Mouse (Mus musculus) erythroid progenitor cell, adult 5-6 weeks (primary cell): ENCODE measurements around the gene Pde6d. TPM values are rescaled to one million over a fixed set of nuclear protein-coding genes. Genes with fewer than 3 reads are reported as not detected.
A peak's percentile ranks its signal among the peaks of the same experiment; 100 is the strongest.

ENCODE experiments used
- ATAC-seq: replicated peaks from 2 replicates; pipeline ENCODE4 v1.8.0; 2016; ENCODE audit warnings: moderate number of reproducible peaks, mild to moderate bottlenecking, moderate TSS enrichment, inconsistent platforms; ENCODE audit not compliant: poor library complexity, low FRiP score, severe bottlenecking
- total RNA-seq, 2 experiments: library from RNA; stranded (forward) in 1 of 2; stranded (reverse) in 1 of 2; fragments of 150-400 nt in 1 of 2; fragments of 186-747, 209-891 nt in 1 of 2; gene quantifications; 2 replicates each; pipeline versions ENCODE4 v1.2.3 to v1.2.4; 2015 to 2017; ENCODE audit warnings: low replicate concordance in 2 of 2

Gene Pde6d
- total RNA-seq, 2 experiments from 2014 or later: 4.3 to 26.8 TPM

DNA sequence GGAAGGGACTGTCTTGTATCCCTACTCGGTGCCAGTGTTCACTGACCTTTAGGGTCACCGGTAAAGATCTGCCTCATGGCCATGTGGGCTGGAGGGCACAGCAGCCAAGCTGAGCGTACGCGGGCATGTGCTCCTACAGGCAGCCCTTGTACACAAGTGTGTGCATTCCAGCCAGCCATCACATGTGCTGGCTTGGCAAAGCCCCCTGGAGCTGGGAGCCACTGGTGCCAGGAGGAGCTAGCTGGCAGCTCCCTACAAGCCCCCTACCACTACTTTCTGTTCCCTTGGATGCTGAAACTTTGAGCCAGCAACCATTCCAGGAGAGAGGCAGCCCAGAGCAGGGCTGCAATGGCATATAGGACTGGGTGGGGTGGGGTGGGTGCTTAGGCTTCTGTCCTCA lies 76.0 kb downstream of the Pde6d start:
- no peak for ATAC-seq

DNA sequence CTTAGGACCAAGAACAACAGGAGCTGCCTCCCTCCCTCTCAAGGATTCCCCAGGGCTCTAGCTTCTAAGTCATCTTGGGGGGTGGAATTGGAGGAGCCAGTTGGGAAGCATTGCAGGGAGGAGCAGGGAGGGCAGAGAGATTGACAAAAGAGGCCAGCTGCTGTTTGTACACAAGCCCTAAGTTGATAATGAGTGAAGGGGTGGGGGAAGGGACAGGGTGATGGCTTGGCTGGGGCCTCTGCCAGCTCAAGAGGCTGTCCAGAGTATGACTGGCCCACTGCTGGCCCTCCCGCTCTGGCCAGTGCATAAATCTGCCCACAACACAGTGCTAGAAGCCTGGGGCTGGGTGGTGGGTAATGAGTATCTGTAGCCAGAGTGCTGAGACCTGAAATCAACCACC lies 77.0 kb downstream of the Pde6d start:
- ATAC-seq: no peak

DNA sequence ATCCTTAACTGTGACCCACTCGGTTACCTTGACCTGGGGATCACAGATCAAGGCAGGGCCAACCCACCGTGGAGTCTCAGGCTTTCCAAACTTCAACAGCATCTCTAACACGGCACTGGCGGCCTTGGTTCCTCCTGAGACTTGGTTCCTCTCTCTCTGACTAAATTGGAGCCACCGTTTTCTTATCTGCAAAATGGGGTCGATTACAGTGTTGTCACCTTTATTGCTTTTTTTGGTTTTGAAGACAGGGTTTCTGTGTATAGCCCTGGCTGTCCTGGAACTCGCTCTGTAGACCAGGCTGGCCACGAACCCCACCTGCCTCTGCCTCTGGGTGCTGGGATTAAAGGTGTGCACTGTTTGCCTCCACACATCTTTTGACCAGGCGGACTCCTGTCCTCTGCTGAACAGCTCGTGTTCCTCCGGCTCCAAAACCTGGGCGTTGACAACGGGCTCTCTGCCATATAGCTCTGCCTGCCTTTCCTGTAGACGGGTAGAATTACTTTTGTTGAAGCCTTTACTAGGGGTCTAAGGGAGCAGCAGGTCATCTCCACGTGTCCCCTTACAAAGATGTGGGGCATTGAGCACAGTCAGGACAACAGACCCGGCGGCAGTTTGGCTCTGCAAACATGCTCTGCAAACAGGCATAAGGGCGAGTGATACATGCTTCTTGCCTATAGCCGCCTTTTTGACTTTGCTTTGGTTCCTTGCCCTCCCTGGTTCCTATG lies 77.6 kb downstream of the Pde6d start:
- ATAC-seq: peak; percentile 23; the same call in 1 of the 2 replicates

DNA sequence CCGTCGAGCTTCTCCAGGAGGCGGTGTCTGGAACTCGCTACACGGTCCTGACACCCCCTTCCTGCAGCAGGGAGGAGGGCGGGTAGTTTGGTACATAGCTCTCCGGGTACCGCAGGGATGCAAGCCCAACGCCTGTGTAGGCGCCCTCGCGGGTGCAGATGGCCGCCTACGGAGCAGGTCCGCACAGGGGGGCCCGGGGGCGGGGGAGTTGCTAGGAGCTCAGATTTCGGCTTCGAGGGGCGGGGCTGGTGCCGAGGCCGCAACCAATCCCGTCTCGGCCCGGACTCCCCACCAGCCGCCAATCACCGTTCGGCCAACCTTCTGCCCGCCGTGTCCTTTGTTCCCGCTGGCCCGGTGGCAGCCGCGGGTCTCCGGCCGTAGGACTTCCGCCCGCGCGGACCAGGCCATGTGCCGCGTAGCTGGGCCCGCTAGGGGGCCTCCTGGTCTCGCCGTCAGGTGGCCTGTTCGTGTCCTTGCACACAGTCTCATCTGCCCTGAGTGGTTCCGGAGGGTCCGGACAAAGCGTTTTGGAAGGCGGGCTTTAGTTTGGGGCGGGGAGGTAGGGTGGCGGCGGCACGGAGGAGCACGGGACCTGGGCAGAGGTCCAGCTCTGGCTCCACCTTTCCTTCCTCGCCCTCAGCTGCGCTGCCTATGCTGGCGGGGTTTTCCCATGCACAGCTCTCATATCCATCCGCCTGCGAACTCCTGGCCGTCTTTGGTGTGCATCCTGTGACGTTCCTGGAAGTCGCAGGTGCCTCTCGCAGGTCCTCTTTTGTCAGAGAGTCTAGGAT lies 78.3 kb downstream of the Pde6d start:
- ATAC-seq: peak; percentile 63

DNA sequence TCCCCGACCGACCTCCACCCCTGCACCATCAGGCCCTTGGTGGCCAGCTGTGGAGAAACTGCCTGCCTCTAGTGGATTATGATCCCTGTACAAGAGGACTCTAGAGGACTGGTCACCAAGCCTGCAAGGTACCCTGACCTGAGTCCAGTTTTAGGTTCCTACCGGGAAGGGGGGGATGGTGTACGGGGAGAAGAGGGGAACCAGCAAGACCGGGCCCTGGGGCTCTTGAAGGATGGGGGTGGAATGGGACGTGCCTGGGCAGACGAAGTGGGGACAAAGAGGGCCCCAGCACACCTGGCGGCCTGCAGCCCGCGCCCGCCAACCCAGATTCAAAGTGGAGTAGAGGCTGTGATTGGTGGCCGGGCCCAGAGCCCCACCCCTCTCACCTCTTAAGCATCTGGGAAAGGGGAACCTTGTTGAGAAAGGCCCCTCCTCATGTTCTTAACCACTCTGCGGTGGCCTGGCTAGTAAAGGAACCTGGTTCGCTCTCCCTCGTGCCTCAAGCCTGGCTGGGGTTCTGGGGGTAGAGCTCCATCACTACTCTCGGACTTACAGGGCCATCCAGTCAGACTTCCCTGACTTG lies 79.2 kb downstream of the Pde6d start:
- no peak for ATAC-seq

DNA sequence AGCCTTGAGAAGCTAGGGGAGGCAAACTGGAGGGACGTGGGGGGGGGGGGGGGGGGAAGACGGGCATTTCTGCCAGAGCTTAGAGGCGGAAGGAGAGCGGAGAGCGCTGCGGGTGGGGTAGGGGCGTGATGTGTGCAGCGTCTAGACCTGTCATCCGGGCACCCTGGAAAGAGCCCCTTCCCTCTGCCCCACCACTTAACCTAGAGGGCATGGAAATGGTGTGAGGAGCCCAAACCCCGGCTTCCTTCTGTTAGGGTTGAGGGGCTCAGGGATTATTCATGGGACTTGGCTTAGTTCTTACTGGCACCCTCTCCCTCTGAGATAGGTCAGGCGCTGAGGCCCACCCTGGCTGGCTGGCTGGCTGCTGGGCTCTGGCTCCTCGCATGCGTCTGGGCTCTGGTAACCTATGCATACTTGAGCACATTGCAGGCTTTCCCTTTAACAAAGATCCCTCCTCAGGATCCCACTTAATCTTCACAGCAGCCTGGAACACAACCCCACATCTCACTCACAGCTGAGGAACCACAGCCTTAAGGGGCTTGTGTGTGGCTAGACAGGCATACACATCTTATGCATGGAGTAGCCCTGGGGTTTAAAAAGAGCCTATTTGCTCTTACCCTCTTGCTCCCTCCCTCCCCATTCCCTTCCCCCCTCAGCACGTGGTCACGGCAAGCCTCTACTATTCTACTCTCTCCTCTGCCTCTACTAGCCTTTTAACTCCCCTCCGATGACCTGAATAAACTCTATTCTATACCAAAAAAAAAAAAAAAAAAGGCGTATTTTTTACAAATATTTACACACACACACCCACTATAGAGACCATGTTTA lies 80.0 kb downstream of the Pde6d start:
- no peak for ATAC-seq

DNA sequence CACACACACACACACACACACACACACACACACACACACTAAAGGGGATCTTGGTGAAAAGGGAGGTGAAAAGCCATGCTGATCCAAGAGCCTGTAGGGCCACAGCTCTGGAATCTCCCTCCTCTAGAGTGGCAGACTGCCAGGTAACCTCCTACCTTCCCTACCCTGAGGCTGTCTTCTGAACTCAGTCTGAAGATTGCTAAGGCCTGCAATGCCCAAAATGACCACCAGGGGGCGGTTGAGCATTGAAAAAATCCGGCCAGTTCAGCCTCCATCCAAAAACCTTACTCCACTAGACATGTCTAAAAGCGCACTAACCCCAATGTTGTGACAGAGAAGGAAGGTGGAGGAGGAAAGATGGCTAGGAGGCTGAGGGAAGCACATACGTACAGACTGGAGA lies 80.9 kb downstream of the Pde6d start:
- ATAC-seq: peak; percentile 42

DNA sequence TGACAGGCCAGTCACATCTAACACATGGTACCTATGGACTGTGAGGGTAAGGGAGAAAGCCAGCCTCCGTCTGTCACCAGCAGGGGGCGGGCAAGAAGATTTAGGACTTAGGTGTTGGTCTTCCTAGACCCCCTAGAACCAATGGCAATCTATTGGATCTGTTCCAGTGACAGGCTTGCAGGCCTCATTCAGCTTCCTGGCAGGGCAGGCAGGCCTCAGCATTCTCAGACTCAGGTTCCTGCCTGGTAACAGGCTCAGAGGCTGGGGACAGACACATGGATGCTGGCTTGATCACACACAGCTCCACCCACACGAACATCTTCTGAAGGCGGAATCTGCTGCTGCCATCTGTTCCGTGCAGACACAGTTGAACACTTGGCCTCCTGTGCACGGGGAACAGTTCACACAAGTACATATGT lies 81.3 kb downstream of the Pde6d start:
- ATAC-seq: peak; percentile 53

DNA sequence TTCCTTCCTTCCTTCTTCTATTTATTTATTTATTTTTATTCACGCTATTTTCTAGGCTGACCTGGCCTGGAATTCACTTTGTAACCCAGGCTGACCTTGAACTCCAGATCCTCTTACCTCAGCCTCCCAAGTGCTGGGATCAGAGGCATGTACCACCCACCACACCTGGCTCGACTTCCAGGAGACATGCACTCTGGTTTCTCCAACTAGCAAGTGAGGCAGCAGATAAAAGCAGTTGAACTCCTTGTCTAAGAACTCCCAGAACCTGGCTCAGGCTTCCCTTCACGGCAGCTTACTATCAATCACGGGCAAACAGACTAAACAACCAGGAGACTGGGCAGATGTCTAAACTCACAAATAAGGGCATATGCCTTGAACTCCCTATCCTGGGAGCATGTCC lies 81.7 kb downstream of the Pde6d start:
- no peak for ATAC-seq

DNA sequence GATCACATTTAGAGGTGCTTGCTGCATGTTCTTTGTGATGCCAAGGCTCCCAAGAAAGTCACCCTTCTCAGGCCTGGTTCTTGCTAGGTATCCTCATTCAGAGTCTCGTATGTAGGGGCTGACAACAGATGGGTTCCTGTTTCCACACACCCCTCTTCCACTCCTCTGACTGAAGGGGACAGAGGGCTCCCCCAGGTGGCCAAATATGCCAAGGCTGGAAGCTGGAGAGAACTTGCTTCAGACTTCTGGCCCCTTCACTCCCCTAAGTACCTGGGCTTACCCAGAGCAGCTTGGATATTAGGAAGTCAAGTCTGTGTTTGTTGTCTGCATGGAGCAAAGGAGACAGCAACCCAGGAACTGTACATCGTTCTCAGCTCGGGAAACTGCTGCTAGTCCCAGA lies 82.5 kb downstream of the Pde6d start:
- ATAC-seq: no peak

DNA sequence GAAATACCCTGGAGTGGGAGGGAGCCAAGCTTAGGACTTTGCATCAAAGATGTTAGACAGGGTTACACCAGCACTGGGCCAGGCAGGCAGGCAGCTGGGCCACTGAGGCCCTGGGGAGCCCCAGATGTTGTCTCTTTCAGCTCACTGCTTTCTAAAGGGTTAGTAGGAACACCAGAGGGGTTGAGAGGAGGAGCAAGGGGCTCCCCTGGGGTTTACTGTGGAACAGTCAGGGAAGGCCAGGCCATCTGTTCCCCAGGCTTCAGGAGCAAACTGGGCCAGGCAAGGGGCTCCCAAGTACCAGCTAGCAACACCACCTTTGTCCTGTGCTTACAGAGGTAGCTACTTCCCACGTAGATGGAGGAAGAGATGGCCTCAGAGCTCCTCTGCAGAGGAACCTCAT lies 83.8 kb downstream of the Pde6d start:
- ATAC-seq: no peak

DNA sequence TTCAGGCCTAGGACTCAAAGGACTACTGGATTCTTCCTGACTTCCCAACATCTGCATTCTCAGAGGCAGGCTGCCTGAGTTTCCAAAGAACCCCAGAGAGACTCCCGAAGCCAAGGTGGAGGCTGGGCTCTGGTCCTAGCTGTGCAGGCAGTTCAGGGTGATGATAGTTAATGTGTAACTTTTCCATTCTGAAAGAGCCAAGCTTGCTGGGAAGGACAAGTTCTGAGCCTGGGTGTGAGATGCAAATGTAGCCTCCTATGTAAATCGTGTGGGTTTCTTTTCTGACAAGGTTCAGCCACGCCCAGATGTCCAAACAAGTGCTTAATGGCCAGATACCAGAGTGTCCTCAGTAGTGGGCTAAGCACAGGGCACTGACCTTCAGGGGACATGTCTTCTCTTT lies 84.4 kb downstream of the Pde6d start:
- no peak for ATAC-seq

DNA sequence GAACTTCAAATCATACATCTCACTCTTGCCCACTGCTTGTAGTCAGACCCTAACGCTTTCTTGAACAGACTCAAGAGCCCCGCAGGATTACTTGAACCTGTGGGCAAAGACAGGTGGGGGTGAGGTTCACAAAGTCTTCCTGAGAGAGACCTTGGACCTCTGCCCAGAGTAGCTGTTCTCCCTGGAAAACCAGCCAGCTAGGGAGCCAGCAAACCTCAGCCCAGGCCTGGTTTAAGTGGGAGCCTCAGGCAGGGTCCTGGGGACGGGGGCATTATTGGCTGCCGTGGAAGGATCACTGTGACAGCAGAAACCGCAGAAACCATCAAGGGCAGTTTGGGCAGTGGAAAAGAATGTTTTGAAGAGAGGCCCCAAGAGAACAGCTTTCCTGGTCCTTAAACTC lies 85.1 kb downstream of the Pde6d start:
- no peak for ATAC-seq

DNA sequence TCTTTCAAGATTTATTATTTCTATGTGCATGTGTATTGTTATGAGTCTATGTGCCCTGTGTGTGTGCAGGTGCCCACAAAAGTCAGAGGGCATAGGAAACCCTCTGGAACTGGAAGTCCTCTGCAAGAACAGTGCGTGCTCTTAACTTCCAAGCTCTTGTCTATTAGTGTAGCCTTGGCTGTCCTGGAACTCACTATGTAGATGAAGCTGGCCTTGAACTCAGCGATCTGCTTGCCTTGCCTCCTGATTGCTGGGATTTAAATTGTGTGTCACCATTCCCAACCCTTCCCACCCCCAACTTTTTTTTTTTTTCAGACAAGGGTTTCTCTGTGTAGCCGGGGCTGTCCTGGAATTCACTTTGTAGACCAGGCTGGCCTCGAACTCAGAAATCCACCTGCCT lies 86.1 kb downstream of the Pde6d start:
- no peak for ATAC-seq

DNA sequence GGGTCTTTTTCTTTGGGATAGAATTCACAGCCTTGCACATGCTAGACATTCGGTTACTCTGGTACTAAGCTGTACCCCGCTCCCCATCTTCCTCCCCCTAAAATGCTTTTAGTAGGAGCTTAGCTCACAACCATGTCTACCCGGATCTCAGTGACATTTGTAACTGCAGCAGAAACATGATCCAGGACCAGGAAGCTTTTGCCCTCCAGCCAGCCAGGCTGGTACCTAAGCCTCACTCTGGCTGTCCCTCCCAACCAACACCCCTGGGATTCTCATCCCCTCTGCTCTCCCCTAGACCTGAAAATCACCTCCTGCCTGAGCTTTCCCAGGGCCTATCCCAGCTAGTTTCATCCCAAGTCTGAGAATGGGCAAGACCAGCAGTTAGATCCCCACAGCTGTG lies 88.6 kb downstream of the Pde6d start:
- no peak for ATAC-seq

Other genes with a start within 250 kb of the Pde6d start
- gene Ncl, start 223.2 kb downstream of the Pde6d start, total RNA-seq (2015; ENCODE audit: low replicate concordance): 148 and 176 TPM in 2 replicates
- gene Ncl, start 223.2 kb downstream of the Pde6d start, total RNA-seq (2017; ENCODE audit: low replicate concordance): 169 and 177 TPM in 2 replicates
- gene Nmur1, start 156.4 kb downstream of the Pde6d start, total RNA-seq (2015; ENCODE audit: low replicate concordance): 1.1 TPM in 1 of 2 replicates, not detected in the other
- gene Nmur1, start 156.4 kb downstream of the Pde6d start, total RNA-seq (2017; ENCODE audit: low replicate concordance): not detected in 2 replicates
- gene Tex44, start 156.3 kb downstream of the Pde6d start, total RNA-seq (2015; ENCODE audit: low replicate concordance): not detected in 2 replicates
- gene Tex44, start 156.3 kb downstream of the Pde6d start, total RNA-seq (2017; ENCODE audit: low replicate concordance): not detected in 2 replicates
- gene Ptma, start 55.9 kb downstream of the Pde6d start, total RNA-seq (2015; ENCODE audit: low replicate concordance): 1,278 and 1,332 TPM in 2 replicates
- gene Ptma, start 55.9 kb downstream of the Pde6d start, total RNA-seq (2017; ENCODE audit: low replicate concordance): 1,012 and 1,167 TPM in 2 replicates
- gene Cops7b, start 275 bp upstream of the Pde6d start, total RNA-seq (2015; ENCODE audit: low replicate concordance): 1.7 and 10.5 TPM in 2 replicates
- gene Cops7b, start 275 bp upstream of the Pde6d start, total RNA-seq (2017; ENCODE audit: low replicate concordance): 4.9 and 5.5 TPM in 2 replicates
- gene Nppc, start 87.9 kb upstream of the Pde6d start, total RNA-seq (2015; ENCODE audit: low replicate concordance): not detected in 2 replicates
- gene Nppc, start 87.9 kb upstream of the Pde6d start, total RNA-seq (2017; ENCODE audit: low replicate concordance): not detected in 2 replicates
- gene Dis3l2, start 121.2 kb upstream of the Pde6d start, total RNA-seq (2015; ENCODE audit: low replicate concordance): 4.0 and 6.7 TPM in 2 replicates
- gene Dis3l2, start 121.2 kb upstream of the Pde6d start, total RNA-seq (2017; ENCODE audit: low replicate concordance): 2.4 and 6.1 TPM in 2 replicates